Comparison of ENCODE assay signal across 7 mouse cellular contexts in genomic region chr7:75873746-75874145, GRCm38 (mm10).
"Had no signal": no experiment of that assay in that cellular context is flagged by ENCODE, and none has a peak within 500 bp of the region (broad histone marks: within the 10 kb centered on the region; RNA-seq: fewer than 3 reads in every experiment).

No protein-coding gene starts in this region.

- DNase-seq: lung, adult 2 months; lung, postnatal 14 days; lung, postnatal 36 days; right cerebral cortex, postnatal 14 days; thymus, adult 2 months; thymus, postnatal 25 days; thymus, postnatal 4 days had no signal
